Mouse (Mus musculus): ENCODE data around the gene Styxl1.

Styxl1 gene

GRCm38 (mm10) chr5:135726641-135727346 lies 51.4 kb downstream of the Styxl1 start:
- in situ Hi-C loops (cut with MseI, MboI), result no loop called here

- in situ Hi-C loops (cut with MseI, MboI), result no loop called here
Observed at GRCm38 (mm10) chr5:135725991-135726390, 52.2 kb downstream of the Styxl1 start.

GRCm38 (mm10) chr5:135725391-135725841 lies 52.8 kb downstream of the Styxl1 start:
- in situ Hi-C loops (cut with MseI, MboI), result no loop called here

- in situ Hi-C loops (cut with MseI, MboI), result no loop called here
Observed at GRCm38 (mm10) chr5:135724536-135725322, 53.5 kb downstream of the Styxl1 start.

GRCm38 (mm10) chr5:135723165-135723751 lies 54.9 kb downstream of the Styxl1 start:
- in situ Hi-C loops (cut with MseI, MboI), result no loop called here

- in situ Hi-C loops (cut with MseI, MboI), result no loop called here
Observed at GRCm38 (mm10) chr5:135722121-135722520, 56.1 kb downstream of the Styxl1 start.

GRCm38 (mm10) chr5:135721076-135721475 lies 57.1 kb downstream of the Styxl1 start:
- in situ Hi-C loops (cut with MseI, MboI), result no loop called here

- in situ Hi-C loops (cut with MseI, MboI), result no loop called here
Observed at GRCm38 (mm10) chr5:135720121-135720520, 58.1 kb downstream of the Styxl1 start.

- in situ Hi-C loops (cut with MseI, MboI), result no loop called here
Observed at GRCm38 (mm10) chr5:135719586-135720120, 58.5 kb downstream of the Styxl1 start.

- in situ Hi-C loops (cut with MseI, MboI), result no loop called here
Observed at GRCm38 (mm10) chr5:135715624-135716023, 62.6 kb downstream of the Styxl1 start.

GRCm38 (mm10) chr5:135713441-135714218 lies 64.6 kb downstream of the Styxl1 start:
- in situ Hi-C loops (cut with MseI, MboI), result no loop called here

- in situ Hi-C loops (cut with MseI, MboI), result no loop called here
Observed at GRCm38 (mm10) chr5:135712803-135713202, 65.4 kb downstream of the Styxl1 start.

- in situ Hi-C loops (cut with MseI, MboI), result no loop called here
Observed at GRCm38 (mm10) chr5:135711582-135712355, 66.4 kb downstream of the Styxl1 start.

GRCm38 (mm10) chr5:135710599-135711214 lies 67.5 kb downstream of the Styxl1 start:
- in situ Hi-C loops (cut with MseI, MboI), result no loop called here

- in situ Hi-C loops (cut with MseI, MboI), result no loop called here
Observed at GRCm38 (mm10) chr5:135709716-135710115, 68.5 kb downstream of the Styxl1 start.

GRCm38 (mm10) chr5:135707855-135708254 lies 70.3 kb downstream of the Styxl1 start:
- in situ Hi-C loops (cut with MseI, MboI), result no loop called here

- in situ Hi-C loops (cut with MseI, MboI), result no loop called here
Observed at GRCm38 (mm10) chr5:135707039-135707438, 71.1 kb downstream of the Styxl1 start.

- in situ Hi-C loops (cut with MseI, MboI), result no loop called here
Observed at GRCm38 (mm10) chr5:135705383-135705782, 72.8 kb downstream of the Styxl1 start.

GRCm38 (mm10) chr5:135703431-135703830 lies 74.8 kb downstream of the Styxl1 start:
- in situ Hi-C loops (cut with MseI, MboI), result no loop called here

- in situ Hi-C loops (cut with MseI, MboI), result no loop called here
Observed at GRCm38 (mm10) chr5:135702682-135703192, 75.4 kb downstream of the Styxl1 start.
